Mouse (Mus musculus) A20 (cell line): ENCODE results near the gene Zfp385a.

Source experiments
- DNase-seq: peaks from one replicate; pipeline ENCODE4 v3.0.0-alpha.2; 2011; ENCODE audit warnings: low read depth, low spot score

Gene Zfp385a

DNA sequence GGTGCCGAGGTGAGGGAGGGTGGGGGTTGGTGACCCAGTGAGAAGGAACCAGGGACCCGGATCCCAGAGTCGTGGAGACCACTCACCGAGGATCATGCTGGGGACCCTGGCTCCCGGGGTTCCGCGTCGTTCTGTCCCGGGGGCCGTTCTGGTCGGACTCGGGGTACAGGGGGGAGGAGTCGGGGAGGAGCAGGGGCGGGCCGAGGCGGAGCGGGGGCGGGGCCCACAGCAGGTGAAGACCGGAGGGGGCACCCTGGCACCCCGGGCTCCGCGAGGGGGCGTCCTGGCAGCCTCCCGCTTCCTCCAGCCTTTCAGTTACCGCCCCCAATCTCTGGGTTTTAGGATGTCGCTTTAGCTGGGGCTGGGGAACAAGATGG, at the start of gene Zfp385a:
TSS of gene Zfp385a (minus strand) at position 133 of the 377 bp plus-strand sequence.
- peak; percentile 85 for DNase-seq

DNA sequence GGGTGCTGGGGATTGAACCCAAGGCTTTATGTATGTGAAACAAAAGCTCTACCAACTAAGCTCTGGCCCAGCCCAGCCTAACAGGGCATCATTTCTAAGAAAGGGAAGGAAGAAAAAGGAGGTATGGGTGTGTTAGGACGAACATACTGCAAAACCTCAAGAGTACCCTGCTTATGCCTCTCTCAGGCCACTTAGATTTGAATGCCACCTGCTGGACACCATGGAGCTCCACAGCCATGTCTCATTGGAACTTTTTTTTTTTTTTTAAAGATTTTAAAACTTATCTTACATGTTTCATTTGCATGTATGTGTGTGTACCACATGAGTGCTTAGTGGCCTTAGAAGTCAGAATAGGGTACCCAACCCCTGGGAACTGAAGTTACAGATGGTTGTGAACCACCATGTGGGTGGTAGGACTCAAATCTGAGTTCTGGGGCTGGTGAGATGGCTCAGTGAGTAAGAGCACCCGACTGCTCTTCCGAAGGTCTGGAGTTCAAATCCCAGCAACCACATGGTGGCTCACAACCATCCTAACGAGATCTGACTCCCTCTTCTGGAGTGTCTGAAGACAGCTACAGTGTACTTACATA, 48.8 kb upstream of the Zfp385a start:
- peak; percentile 50 for DNase-seq

- DNase-seq, result no peak
Measured at GRCm38 (mm10) chr15:103383771-103384488, 44.0 kb upstream of the Zfp385a start.

GRCm38 (mm10) chr15:103382795-103383406, 43.0 kb upstream of the Zfp385a start:
- no peak for DNase-seq

GRCm38 (mm10) chr15:103382075-103382474, 42.2 kb upstream of the Zfp385a start:
- no peak for DNase-seq

DNA sequence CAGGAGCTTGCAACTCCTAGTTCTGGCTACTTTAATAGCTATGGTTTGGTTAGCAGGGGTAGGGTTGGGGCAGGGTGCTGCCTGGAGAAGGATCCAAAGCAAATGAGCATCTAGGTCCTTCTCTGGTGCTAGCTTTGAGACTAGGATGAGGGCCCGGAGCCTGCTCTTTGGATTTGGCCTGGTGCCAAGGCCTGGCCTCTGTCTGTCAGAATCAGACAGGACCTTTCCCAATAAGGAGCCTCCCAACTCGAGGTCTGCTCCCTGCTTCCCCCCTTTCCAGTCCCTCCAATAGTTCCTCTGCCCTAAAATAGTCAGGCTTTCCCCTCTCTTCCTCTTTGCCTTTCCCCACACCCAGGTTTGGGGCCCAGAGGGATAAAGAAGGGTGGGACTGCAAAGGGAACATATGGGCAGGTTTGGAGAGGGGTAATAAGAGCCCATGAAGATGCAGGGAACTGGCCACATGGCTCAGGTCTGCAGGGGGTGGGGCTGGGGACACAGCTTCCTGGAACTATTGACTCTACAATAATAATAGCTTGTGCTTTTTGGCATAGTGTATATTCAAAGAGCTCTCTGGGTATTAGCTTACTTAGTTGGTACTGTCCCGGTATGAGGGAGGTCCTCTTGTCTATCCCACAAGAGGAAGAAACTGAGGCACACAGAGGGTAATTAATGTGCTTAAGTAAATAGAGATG, 38.9 kb upstream of the Zfp385a start:
- DNase-seq, result no peak

DNA sequence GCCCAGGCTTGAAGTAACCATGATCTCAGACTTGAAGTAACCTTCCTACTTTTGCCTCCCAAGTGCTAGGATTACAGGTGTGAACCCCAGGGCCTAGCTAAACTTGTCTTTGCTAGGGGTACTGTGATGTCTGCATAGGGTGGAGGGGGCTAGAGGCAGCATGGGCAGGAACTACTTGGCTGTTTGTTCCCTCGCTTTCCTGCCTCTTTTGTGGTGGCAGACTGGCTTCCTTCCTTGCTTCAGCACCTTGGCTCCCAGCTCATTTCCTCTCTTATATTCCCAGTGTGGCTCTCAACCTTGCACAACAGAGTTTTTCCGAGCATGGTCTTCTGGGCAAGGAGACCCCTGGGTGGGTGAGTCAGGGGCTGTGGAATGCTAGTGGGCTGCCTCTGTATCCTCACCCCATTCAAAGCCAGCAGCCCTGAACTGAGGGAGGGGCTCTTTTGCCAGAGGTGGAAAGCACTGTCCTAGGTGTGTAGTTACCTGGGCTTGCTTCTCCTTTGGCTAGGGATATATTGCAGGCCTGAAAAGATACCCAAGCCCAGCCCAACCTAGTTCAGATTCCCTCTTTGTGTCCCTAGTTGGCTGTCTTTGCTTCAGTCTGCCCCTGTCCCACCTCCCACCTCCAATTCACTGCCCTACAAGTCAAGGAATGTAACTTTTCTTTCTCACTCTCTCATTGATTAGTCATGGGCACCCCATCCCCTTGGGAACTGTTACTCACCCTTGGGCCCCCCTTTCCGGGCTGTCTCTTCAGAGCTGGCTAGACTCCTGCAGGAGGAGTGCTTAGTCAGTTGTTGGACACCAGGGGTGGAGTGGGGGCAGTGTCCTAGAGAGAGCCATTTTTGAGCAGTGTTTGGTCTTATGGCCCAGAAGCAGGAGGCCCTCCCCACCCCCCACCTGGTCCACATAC, 38.1 kb upstream of the Zfp385a start:
- DNase-seq, result no peak

DNA sequence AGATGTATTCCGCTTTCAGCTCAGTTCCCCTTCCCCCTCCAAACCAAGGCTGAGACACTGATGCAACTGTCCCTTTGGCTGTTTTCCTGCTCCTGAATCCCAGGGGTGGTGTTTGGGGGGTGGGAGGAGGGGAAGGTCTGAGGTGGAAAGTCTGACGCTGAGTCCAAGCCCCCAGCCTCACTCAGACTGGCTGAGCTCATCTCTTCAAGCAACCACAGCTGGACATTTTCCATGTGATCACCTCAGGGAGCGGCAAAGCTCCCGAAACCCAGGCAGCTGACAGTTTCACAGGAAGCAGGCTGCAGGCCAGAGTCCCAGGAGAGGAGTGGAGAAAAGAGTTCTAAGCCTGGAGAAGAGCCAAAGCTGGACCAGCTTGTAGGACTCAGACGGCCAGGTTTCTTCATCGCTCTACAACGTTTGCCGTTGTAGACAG, 37.0 kb upstream of the Zfp385a start:
- no peak for DNase-seq

- DNase-seq, result no peak
Measured at GRCm38 (mm10) chr15:103375112-103375800, 35.4 kb upstream of the Zfp385a start.

DNA sequence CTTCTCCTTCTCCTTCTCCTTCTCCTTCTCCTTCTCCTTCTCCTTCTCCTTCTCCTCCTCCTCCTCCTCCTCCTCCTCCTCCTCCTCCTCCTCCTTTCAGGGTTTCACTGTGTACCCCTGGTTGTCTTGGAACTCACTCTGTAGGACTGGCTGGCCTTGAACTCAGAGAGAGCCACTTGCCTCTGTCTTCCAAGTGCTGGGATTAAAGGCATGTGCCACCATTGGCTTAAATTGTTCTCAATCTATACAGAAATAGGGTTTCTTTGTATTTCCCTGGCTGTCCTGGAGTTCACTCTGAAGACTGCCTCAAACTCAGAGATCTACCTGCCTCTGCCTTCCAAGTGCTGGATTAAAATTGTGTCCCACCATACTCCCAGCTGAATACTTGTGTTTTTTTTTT, 32.6 kb upstream of the Zfp385a start:
- no peak for DNase-seq

- DNase-seq, result no peak
Measured at GRCm38 (mm10) chr15:103371741-103372140, 31.8 kb upstream of the Zfp385a start.

GRCm38 (mm10) chr15:103371208-103371607, 31.3 kb upstream of the Zfp385a start:
- DNase-seq, result no peak

- no peak for DNase-seq
Measured at GRCm38 (mm10) chr15:103370462-103370861, 30.6 kb upstream of the Zfp385a start.

DNA sequence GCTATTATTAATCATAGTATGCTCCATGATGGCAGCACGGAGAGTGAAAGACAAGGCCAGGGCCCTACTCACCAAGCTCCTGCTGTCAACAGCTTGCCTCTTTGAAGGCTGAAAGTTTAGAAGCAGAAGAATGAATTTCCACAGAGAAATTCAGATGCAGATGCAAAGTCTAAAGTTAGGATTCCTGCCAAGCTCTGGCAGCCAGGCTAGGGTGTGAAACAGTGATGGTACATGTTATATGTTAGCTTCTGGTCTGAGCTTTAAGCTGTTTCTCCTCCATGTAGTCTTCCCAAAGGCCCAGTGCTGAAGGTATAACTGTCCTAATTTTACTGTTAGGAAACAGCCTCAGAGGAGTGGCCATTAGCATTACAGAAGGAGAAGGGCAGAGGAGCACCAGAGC, 29.2 kb upstream of the Zfp385a start:
- DNase-seq, result no peak

DNA sequence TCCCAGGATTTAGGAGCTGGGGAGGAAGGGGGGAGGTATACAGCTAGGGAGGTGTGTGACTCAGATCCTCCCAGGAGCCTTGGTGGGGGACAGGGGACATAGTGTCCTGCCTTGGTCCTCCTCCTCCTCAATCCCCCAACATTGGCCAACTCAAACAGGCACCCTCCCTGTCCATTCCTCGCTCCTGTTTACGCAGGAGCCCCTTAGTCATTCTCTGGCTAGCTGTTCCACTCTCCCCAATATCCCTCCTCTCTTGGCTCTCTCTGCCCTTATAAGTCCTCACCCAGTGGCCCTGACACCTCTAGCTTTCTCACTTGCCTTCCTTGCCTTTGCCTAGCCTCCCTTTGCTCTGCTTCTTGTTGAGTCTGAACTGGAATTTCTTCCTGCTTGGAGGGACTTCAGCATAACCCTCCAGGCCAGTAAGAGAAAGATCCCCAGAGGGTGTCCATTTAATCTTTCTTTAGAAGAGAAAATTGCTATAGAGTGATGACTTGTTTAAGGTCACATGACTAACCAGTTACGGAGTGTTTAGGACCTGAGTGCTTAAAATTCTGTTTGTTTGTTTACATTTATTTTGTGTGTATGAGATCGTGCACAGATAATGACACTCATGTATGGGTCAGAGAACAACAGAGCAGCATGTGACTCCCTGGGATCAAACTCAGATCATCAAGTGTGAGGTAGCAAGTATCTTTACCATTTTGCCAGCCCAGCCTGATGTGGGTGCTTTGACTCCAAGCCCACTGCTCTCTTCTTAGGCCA, 28.5 kb upstream of the Zfp385a start:
- DNase-seq, result no peak

DNA sequence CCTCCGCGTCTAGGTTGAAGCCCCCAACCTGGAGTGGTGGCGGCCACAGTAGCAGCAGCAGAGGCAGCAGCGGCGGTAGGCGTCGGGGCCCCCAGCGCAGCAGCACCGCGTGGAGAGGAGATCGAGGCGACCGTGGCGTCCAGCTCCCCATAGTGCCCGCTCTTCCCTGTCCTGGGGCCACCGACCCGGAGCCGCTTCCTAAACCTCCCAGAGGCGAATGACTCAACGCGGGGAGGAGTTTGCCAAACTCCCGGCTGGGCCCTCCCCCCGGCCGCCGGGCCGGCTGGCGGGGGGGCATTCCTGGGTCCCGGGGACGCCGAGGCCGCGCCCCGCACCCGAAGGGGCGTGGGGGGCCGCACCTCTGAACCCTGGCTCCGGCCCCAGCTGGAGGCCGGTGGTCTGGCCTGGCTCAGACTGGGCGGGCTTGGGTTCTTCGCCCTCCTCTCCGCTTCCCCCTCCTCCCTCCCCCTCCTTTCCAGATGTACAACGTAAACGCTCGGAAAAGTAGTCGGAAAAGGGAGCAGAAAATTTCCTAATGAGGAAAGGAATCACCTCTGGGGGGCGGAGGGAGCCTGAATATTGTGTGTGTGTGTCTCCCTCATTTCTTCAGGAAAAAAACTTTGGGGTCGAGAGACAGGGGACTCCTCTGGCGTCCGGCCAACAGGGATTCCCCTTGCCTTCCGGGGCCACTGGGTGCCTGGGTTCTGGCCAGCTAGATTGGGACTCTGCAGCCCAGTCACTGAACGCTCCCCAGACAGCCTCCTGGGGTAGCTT, 26.7 kb upstream of the Zfp385a start, which contains the start of gene Itga5:
TSS of gene Itga5 (minus strand) at position 388 of the 774 bp plus-strand sequence.
- no peak for DNase-seq

DNA sequence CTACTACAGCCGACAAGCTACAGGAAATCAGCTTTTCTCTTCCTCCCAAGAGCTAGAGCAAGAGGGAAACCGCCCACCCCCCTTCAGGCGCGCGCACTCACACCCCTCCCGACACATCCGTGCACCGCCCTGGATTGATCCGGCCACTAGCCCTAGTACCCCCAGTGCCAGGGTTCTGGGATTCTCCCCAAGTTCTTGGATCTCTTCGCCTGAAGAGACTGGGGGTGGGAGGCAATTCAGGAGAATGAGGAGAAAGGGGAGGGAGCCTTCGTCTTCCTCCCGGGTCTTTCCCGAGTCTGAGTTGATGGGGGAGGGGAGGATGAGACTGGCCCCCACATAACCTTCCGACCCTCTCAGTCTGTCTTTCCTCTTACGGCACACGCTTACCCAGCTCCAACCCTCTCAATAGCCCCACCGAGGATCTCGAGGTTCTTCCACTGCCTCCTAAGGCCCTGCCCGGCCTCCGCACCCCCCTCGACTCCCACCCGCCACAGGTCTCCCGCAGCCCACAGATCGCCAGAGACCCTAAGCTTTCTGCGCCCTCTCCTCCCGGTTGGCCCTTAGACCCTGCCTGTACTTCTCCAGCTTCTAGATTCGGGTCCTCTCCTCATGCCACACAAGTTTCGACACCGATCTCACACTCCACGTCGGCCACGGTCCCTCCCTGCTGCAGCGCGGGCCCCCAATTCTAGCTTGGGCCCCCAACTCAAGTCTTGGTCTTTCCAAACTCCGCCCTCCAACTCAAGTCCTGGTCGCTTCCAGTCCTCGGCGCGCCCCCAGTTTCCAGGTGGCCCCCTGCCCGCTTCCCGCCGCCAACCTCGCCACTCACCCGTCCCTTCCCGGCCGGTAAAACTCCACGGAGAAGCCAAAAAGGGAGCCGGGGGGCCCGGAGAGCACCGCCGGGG, 25.8 kb upstream of the Zfp385a start:
- no peak for DNase-seq

DNA sequence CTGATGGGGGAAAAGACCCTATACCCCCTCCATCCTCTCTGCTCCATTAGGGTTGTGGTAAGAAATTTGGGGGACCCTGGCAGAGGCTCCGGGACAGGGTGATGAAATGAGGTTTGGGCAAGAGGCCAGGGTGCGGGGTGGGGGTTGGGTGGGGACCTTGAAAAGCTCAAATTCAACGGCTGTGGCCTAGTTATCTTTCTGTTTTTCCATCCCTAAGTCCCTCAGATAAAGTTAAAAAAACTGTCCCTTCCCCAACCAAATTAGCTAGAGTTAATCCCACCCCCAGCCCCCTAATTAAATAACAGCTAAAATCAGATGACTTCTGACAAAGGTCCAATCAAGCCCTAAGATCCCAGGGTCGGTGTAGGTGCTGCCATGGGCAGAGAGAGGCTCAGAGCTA, 24.9 kb upstream of the Zfp385a start:
- DNase-seq, result no peak
